Mouse (Mus musculus) liver, adult 2 months (tissue): ENCODE measurements around the gene Asb13.

ENCODE experiments used
- CTCF ChIP-seq: fragments of 200-500 bp; IDR thresholded peaks from 2 replicates; pipeline ENCODE4 v1.5.1; 2011; ENCODE audit warnings: low read depth, low read length, control low read depth
- POLR2A ChIP-seq: fragments of 200-500 bp; IDR thresholded peaks from 2 replicates; pipeline ENCODE4 v1.6.1; 2011; ENCODE audit warnings: low read length, control low read depth; ENCODE audit not compliant: insufficient read depth; ENCODE audit errors: extremely low read depth

GRCm38 (mm10) chr13:3664241-3664640 lies 30.4 kb downstream of the Asb13 start:
- TF ChIP-seq POLR2A (no peak), CTCF (no peak)
